Mouse (Mus musculus) right cerebral cortex, postnatal 4 days (tissue): ENCODE data around the gene Ssbp3.

Experiments
- DNase-seq: peaks from one replicate; pipeline ENCODE4 v3.0.0-alpha.2; 2022

Gene Ssbp3

GRCm38 (mm10) chr4:106989226-106989983, 78.9 kb downstream of the Ssbp3 start:
- DNase-seq, result no peak

- no peak for DNase-seq
Observed at GRCm38 (mm10) chr4:106993053-106993452, 82.6 kb downstream of the Ssbp3 start.

GRCm38 (mm10) chr4:106994252-106994651, 83.8 kb downstream of the Ssbp3 start:
- DNase-seq, result no peak

GRCm38 (mm10) chr4:106995069-106995468, 84.6 kb downstream of the Ssbp3 start:
- DNase-seq, result no peak

GRCm38 (mm10) chr4:106995513-106995912, 85.0 kb downstream of the Ssbp3 start:
- DNase-seq, result no peak

GRCm38 (mm10) chr4:106996305-106997076, 86.0 kb downstream of the Ssbp3 start:
- no peak for DNase-seq

- DNase-seq, result no peak
Observed at GRCm38 (mm10) chr4:107001259-107001810, 90.8 kb downstream of the Ssbp3 start.

- no peak for DNase-seq
Observed at GRCm38 (mm10) chr4:107001916-107002488, 91.5 kb downstream of the Ssbp3 start.

- no peak for DNase-seq
Observed at GRCm38 (mm10) chr4:107002517-107003165, 92.1 kb downstream of the Ssbp3 start.

- no peak for DNase-seq
Observed at GRCm38 (mm10) chr4:107003199-107003598, 92.7 kb downstream of the Ssbp3 start.

- no peak for DNase-seq
Observed at GRCm38 (mm10) chr4:107003786-107004185, 93.3 kb downstream of the Ssbp3 start.

GRCm38 (mm10) chr4:107004346-107004745, 93.8 kb downstream of the Ssbp3 start:
- DNase-seq, result no peak

GRCm38 (mm10) chr4:107005166-107005565, 94.7 kb downstream of the Ssbp3 start:
- DNase-seq, result no peak

GRCm38 (mm10) chr4:107006229-107006628, 95.7 kb downstream of the Ssbp3 start:
- DNase-seq, result no peak

- DNase-seq, result no peak
Observed at GRCm38 (mm10) chr4:107006807-107007206, 96.3 kb downstream of the Ssbp3 start.

- no peak for DNase-seq
Observed at GRCm38 (mm10) chr4:107007359-107007758, 96.9 kb downstream of the Ssbp3 start.

GRCm38 (mm10) chr4:107008161-107008560, 97.7 kb downstream of the Ssbp3 start:
- no peak for DNase-seq

GRCm38 (mm10) chr4:107009548-107009947, 99.0 kb downstream of the Ssbp3 start:
- DNase-seq, result no peak

- DNase-seq, result no peak
Observed at GRCm38 (mm10) chr4:107011325-107012004, 101.0 kb downstream of the Ssbp3 start.

- no peak for DNase-seq
Observed at GRCm38 (mm10) chr4:107012005-107012478, 101.5 kb downstream of the Ssbp3 start.

- DNase-seq, result no peak
Observed at GRCm38 (mm10) chr4:107012574-107012973, 102.1 kb downstream of the Ssbp3 start.

- DNase-seq, result no peak
Observed at GRCm38 (mm10) chr4:107013119-107013816, 102.8 kb downstream of the Ssbp3 start.
